Mouse (Mus musculus) right cerebral cortex, postnatal 36 days (tissue): Measurements from ENCODE around the gene Olfr90.
"Not testable (repeated sequence)": the region's sequence is repeated elsewhere in the genome, so short reads cannot be mapped to it uniquely, and the experiment has no call there.

Experiments used
- DNase-seq, 2 experiments: peaks; one replicate each; pipeline ENCODE4 v3.0.0; 2022; ENCODE audit warnings: low spot score in 2 of 2, mixed read lengths in 1 of 2

The Olfr90 gene

GRCm38 (mm10) chr17:37088399-37088798 lies at the start of gene Olfr90:
Gene Olfr90, minus strand, starts transcription at chr17:37088499.
- no peak for DNase-seq

GRCm38 (mm10) chr17:37131366-37131765 lies 43.1 kb upstream of the Olfr90 start:
- not testable (repeated sequence) for DNase-seq

GRCm38 (mm10) chr17:37119988-37120387 lies 31.7 kb upstream of the Olfr90 start, which contains the start of gene Olfr92:
Gene Olfr92, minus strand, starts transcription at chr17:37120088.
- DNase-seq = no peak

- DNase-seq = no peak
These were observed 9.9 kb upstream of the Olfr90 start, which contains the start of gene Olfr91 for GRCm38 (mm10) chr17:37098178-37098577. Gene Olfr91, minus strand, starts transcription at chr17:37098278.

GRCm38 (mm10) chr17:37093289-37093688 lies 5.0 kb upstream of the Olfr90 start:
- no peak for DNase-seq

- DNase-seq = no peak
These were observed 3.9 kb upstream of the Olfr90 start for GRCm38 (mm10) chr17:37092198-37092597.

GRCm38 (mm10) chr17:37085545-37085944 lies 2.8 kb downstream of the Olfr90 start:
- no peak for DNase-seq

- no peak for DNase-seq
These were observed 3.7 kb downstream of the Olfr90 start for GRCm38 (mm10) chr17:37084632-37085031.

- no peak for DNase-seq
These were observed 5.0 kb downstream of the Olfr90 start for GRCm38 (mm10) chr17:37083327-37083726.

GRCm38 (mm10) chr17:37081659-37082058 lies 6.6 kb downstream of the Olfr90 start:
- DNase-seq = no peak

GRCm38 (mm10) chr17:37080119-37080518 lies 8.2 kb downstream of the Olfr90 start:
- no peak for DNase-seq

GRCm38 (mm10) chr17:37078990-37079389 lies 9.3 kb downstream of the Olfr90 start:
- no peak for DNase-seq

- no peak for DNase-seq
These were observed 10.1 kb downstream of the Olfr90 start for GRCm38 (mm10) chr17:37078193-37078592.

- DNase-seq = no peak
These were observed 12.5 kb downstream of the Olfr90 start for GRCm38 (mm10) chr17:37075766-37076165.

GRCm38 (mm10) chr17:37075181-37075580 lies 13.1 kb downstream of the Olfr90 start:
- DNase-seq = no peak

GRCm38 (mm10) chr17:37072730-37073276 lies 15.5 kb downstream of the Olfr90 start:
- DNase-seq = no peak

GRCm38 (mm10) chr17:37072080-37072729 lies 16.1 kb downstream of the Olfr90 start:
- DNase-seq = peak in 1 of 2 experiments; percentile 2

GRCm38 (mm10) chr17:37070121-37070520 lies 18.2 kb downstream of the Olfr90 start:
- no peak for DNase-seq

- DNase-seq = no peak
These were observed 20.4 kb downstream of the Olfr90 start for GRCm38 (mm10) chr17:37067861-37068260.

- no peak for DNase-seq
These were observed 22.3 kb downstream of the Olfr90 start for GRCm38 (mm10) chr17:37065993-37066392.

GRCm38 (mm10) chr17:37063686-37064495 lies 24.4 kb downstream of the Olfr90 start:
- no peak for DNase-seq

GRCm38 (mm10) chr17:37063063-37063462 lies 25.2 kb downstream of the Olfr90 start:
- no peak for DNase-seq
